Mouse (Mus musculus) hindbrain, embryonic 14.5 days (tissue): Measurements from ENCODE around the gene Gm21973. TPM values are rescaled to one million over a fixed set of nuclear protein-coding genes. Genes with fewer than 3 reads are reported as not detected.

ENCODE experiments used
- ATAC-seq: fragments of 200-750 bp; cut with Nextera tagmentation; 2 replicates; pipeline ENCODE4 v1.8.0; 2017; ENCODE audit warnings: moderate number of reproducible peaks, mild to moderate bottlenecking, moderate TSS enrichment, moderate library complexity; ENCODE audit not compliant: low FRiP score
- DNase-seq: peaks from one replicate; pipeline ENCODE4 v3.0.0-alpha.2; 2015; ENCODE audit warnings: low spot score
- H3K27ac ChIP-seq: fragments of 300-500 bp; sonication (generic); 2 replicates; pipeline ENCODE4 v1.5.1; 2014; ENCODE audit warnings: mild to moderate bottlenecking, moderate library complexity
- H3K27me3 ChIP-seq: fragments of 300-500 bp; sonication (generic); 2 replicates; pipeline ENCODE4 v1.6.1; 2014; ENCODE audit warnings: mild to moderate bottlenecking, low read length, mixed read lengths; ENCODE audit not compliant: control insufficient read depth, insufficient read depth
- H3K36me3 ChIP-seq: fragments of 300-500 bp; sonication (generic); replicated peaks from 2 replicates; pipeline ENCODE4 v1.6.1; 2014; ENCODE audit not compliant: control insufficient read depth, insufficient read depth
- H3K4me1 ChIP-seq: fragments of 300-500 bp; sonication (generic); replicated peaks from 2 replicates; pipeline ENCODE4 v1.6.1; 2014; ENCODE audit warnings: antibody characterized with exemption, low read length, mixed read lengths; ENCODE audit not compliant: control insufficient read depth, insufficient read depth
- H3K4me2 ChIP-seq: fragments of 300-500 bp; sonication (generic); replicated peaks from 2 replicates; pipeline ENCODE4 v1.6.1; 2014; ENCODE audit warnings: mild to moderate bottlenecking, moderate library complexity
- H3K4me3 ChIP-seq: fragments of 300-500 bp; sonication (generic); replicated peaks from 2 replicates; pipeline ENCODE4 v1.5.1; 2014; ENCODE audit warnings: mild to moderate bottlenecking, low read length
- H3K9ac ChIP-seq: fragments of 300-500 bp; sonication (generic); 2 replicates; pipeline ENCODE4 v1.6.1; 2014
- H3K9me3 ChIP-seq: fragments of 300-500 bp; sonication (generic); 2 replicates; pipeline ENCODE4 v1.6.1; 2016; ENCODE audit warnings: low read length; ENCODE audit not compliant: control insufficient read depth
- WGBS: fragments of 180-500 bp; shearing (Covaris S2); extraction: QIAGEN DNeasy Blood & Tissue Kit; methylation state at CpG from one replicate; pipeline ENCODE4 v1.1.7; 2014; 5-methylcytosine and 5-hydroxymethylcytosine counted together
- polyA plus RNA-seq: library from polyadenylated mRNA; unstranded; fragments of >200 nt; fragmentation: Nextera tagmentation; extraction: Ambion mirVana; gene quantifications from 2 replicates; pipeline ENCODE4 v1.2.1, GENCODE M21; 2014

Gm21973 gene
- polyA plus RNA-seq, 1 experiment from 2014 or later: not detected

DNA sequence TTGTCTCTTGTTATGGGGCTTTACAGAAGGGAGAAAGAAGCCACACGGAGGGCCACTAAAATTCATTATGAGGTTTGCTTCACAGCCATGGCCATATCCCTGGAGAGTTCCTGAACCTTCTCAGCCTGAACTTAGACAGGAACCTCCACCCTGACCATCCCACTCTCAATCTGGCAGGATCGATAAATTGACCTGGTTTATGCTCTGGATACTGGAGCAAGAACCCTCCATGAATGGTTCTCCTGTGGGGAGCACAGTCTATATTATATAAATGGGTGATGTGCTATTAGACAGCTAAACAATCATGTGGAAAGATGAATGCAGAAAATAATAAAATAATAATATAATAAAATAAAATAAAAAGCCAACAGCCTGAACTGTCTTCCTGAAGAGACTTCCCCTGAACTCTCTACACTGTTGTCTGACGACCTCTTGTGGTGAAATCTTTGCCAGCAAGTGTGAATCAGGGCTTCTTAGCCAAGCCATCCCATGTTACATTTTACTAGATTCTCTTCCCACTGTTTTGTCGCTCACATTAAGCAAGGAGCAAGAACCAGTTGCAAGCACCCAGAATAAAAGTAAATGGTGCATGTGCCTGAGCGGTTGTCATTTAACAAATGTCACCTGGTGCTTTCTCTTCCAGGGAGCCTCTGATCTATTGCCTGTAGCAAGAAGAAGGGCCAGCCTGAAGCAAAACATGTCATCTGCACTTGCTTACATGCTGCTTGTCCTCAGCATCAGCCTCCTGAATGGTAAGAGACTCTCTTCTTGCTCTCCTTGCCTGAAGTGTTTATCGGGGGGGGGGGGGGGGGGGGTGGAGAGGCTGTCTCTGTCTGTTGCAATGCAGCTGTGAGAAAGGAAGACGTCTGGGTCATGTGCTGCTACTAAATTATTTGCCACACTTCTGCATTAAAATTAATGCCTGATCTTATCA lies 11.4 kb upstream of the Gm21973 start:
- no peaks in the 10 kb centered on the region for H3K27me3 ChIP-seq
- no peaks in the 10 kb centered on the region for H3K9me3 ChIP-seq
- no peak overlapping the region for H3K9ac ChIP-seq
- peak; percentile 69; the same call in 1 of the 2 replicates for ATAC-seq
- H3K4me3 ChIP-seq: no peak overlapping the region
- no peaks in the 10 kb centered on the region for H3K36me3 ChIP-seq
- peak; percentile 81 for DNase-seq
- WGBS: 57% methylated on average over 6 of the region's 7 CpGs
- H3K4me2 ChIP-seq: no peak overlapping the region
- no peaks in the 10 kb centered on the region for H3K4me1 ChIP-seq
- H3K27ac ChIP-seq: no peak overlapping the region

DNA sequence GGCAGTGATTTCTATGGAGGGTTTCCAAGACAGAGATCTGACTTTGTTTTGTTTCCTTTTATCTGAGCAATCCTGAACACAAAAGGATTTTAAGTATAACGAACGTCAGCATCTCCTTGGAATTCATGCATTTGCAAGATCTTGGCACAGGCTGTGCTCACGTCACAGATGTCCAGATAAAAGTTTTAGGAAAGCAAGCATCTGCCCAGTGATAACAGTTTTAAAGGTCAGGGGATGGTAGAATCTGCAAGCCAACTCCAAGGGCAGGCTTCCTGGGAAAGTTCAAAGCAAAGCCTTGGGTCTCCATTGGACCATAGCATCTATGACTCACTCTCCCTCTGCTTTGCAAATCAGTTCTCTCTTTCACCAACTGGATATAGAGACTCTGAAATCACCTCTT lies 5.4 kb downstream of the Gm21973 start:
- H3K4me1 ChIP-seq: no peaks in the 10 kb centered on the region
- no peaks in the 10 kb centered on the region for H3K27me3 ChIP-seq
- no peak overlapping the region for H3K9ac ChIP-seq
- no peak overlapping the region for H3K4me3 ChIP-seq
- no peak for DNase-seq
- no peak for ATAC-seq
- H3K9me3 ChIP-seq: no peaks in the 10 kb centered on the region
- H3K27ac ChIP-seq: no peak overlapping the region
- H3K4me2 ChIP-seq: no peak overlapping the region
- H3K36me3 ChIP-seq: no peaks in the 10 kb centered on the region
- 86% methylated on average over 3 of the region's 3 CpGs for WGBS

DNA sequence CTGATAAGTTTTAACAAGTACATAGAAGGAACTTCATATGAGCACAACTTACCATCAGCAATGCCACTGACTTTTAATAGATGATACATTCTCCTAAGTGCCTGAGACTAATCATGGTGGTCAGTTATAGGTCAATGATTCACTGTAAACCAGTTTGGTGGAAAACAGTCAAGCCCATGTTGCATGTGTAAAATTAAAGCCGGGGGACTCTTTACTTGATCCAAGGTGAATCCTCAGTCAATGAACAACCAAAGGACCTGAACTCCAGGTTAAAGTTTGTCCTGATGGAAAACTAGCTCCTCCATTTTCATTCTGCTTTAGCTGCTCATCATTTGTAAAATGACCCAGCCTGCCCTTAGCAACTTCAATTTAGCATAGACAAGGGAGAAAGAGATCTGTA lies 7.4 kb downstream of the Gm21973 start:
- Histone ChIP-seq H3K4me3 (no peak overlapping the region), H3K27ac (no peak overlapping the region), H3K4me1 (no peaks in the 10 kb centered on the region), H3K4me2 (no peak overlapping the region), H3K36me3 (no peaks in the 10 kb centered on the region), H3K9ac (no peak overlapping the region), H3K27me3 (no peaks in the 10 kb centered on the region), H3K9me3 (no peaks in the 10 kb centered on the region)
- WGBS: 95% methylated on average over 1 of the region's 1 CpGs
- ATAC-seq: no peak
- DNase-seq: no peak

DNA sequence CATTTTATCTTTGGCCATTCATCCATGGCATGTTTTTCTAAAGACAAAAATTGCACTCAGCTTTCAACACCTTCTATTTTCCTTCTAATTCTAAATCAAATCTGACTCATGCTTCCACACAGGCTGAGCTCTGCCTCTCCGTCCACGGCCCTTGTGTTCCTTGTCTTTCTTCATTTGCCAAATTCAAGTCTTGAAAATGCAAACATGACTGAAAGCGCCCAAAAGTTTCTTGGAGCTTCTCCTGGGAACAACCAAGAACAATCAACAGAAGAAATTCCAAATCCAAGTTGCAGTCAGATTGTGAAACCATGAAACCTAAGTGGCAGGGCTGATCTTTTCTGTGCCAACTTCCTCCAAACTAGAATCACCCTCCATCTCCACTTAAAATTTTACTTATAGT lies 13.4 kb downstream of the Gm21973 start:
- ATAC-seq (no peak), DNase-seq (no peak)
- WGBS: 83% methylated on average over 3 of the region's 3 CpGs
- H3K4me1 ChIP-seq: no peaks in the 10 kb centered on the region
- H3K27ac ChIP-seq: no peak overlapping the region
- no peak overlapping the region for H3K9ac ChIP-seq
- H3K27me3 ChIP-seq: no peaks in the 10 kb centered on the region
- no peak overlapping the region for H3K4me2 ChIP-seq
- H3K4me3 ChIP-seq: no peak overlapping the region
- H3K36me3 ChIP-seq: no peaks in the 10 kb centered on the region
- no peaks in the 10 kb centered on the region for H3K9me3 ChIP-seq

DNA sequence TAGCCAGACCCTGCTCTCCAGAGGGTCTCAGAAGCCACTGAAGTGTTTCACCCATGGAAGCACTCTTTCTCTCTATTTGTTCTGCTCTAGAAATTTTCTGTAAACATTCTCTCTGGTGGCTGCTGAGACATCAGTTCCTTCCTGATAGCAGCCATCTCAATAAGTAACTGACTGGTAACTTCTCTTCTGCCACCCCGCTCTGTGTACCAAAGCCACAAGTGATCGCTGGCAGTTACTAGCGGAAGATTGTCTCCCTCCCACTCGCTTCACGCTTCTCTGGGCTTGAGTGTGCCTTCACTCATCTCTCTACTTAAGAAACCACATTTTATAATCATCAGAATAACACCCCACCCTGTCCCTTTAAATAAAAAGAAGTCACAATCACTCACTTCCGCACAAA lies 21.9 kb downstream of the Gm21973 start:
- Histone ChIP-seq H3K36me3 (no peaks in the 10 kb centered on the region), H3K27me3 (no peaks in the 10 kb centered on the region), H3K4me3 (no peak overlapping the region), H3K9ac (no peak overlapping the region), H3K27ac (no peak overlapping the region), H3K4me1 (no peaks in the 10 kb centered on the region), H3K4me2 (no peak overlapping the region), H3K9me3 (no peaks in the 10 kb centered on the region)
- 90% methylated on average over 6 of the region's 6 CpGs for WGBS
- no peak for DNase-seq
- no peak for ATAC-seq

DNA sequence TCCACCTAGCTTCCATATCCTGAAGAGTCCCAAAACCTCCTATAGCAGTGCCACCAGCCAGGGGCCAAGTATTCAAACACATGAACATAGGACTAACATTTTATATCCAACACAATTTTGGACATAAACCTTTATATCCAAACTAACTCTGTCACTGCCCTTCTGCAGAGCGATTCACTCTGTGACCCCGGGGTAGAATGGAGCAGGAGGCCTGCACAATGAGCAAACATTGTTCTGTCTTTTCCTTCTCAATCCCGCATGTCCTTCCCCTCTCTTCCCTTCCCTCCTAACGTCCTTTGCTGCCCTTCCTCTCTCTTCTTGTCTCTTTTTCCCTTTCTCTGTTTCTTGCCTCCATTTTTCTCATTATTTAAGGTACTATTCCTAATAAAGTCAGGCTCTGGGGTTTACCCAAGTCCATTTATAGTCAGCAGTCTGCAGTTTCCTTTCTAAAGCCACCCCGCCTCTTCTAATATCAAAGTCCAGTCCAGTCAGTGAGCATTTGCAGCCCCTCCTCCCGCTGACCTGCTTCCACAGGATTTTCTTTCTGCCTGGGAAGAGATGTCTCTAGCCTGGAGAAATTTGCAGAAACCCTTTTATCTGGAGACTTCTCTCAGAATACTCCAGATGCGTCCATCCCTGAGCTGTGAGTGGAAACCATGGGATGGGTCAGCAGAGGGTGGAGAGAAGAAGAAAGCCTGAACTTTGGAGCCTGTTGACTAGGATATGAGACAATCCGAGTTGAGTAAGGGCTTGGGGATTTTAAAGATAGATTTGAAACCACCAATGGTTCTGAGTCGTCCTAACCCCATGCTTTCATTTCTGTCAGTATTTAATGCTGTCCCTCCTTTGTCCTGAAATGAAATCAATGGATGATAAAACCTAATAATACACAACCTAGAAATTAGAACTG lies 33.1 kb downstream of the Gm21973 start, which contains the start of gene Agxt2:
Gene Agxt2, plus strand, starts transcription at position 494 of the 910 bp plus-strand sequence.
- no peaks in the 10 kb centered on the region for H3K27me3 ChIP-seq
- 80% methylated on average over 9 of the region's 9 CpGs for WGBS
- no peak within 1 kb of the TSS for H3K4me2 ChIP-seq
- no peaks in the 10 kb centered on the region for H3K9me3 ChIP-seq
- DNase-seq: no peak
- H3K36me3 ChIP-seq: no peaks in the 10 kb centered on the region
- no peak within 1 kb of the TSS for H3K9ac ChIP-seq
- no peak within 1 kb of the TSS for H3K4me3 ChIP-seq
- no peak within 1 kb of the TSS for H3K27ac ChIP-seq
- no peaks in the 10 kb centered on the region for H3K4me1 ChIP-seq
- no peak for ATAC-seq

DNA sequence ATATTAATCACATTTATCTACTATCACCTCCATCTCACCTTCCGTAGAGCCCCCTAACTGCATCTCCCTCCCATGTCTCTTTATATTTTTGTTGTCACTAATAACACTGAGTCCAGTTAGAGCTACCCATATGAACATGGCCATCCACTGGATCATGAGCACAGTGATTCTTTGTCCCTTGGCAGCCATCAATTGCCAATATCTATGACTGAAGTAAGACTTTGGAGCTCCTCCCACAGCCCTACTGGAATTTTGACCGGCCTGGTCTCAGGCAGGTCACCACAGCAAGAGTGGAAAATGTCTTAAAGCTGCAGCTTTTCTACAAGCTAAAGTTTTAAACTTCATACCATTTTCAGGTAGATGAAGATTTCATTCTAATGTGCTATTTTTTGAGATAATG lies 41.2 kb downstream of the Gm21973 start:
- H3K4me2 ChIP-seq: no peak overlapping the region
- no peaks in the 10 kb centered on the region for H3K9me3 ChIP-seq
- H3K36me3 ChIP-seq: no peaks in the 10 kb centered on the region
- no peak overlapping the region for H3K4me3 ChIP-seq
- H3K27me3 ChIP-seq: no peaks in the 10 kb centered on the region
- H3K9ac ChIP-seq: no peak overlapping the region
- no peak for DNase-seq
- ATAC-seq: no peak
- H3K27ac ChIP-seq: no peak overlapping the region
- WGBS: 94% methylated on average over 2 of the region's 2 CpGs
- H3K4me1 ChIP-seq: no peaks in the 10 kb centered on the region

DNA sequence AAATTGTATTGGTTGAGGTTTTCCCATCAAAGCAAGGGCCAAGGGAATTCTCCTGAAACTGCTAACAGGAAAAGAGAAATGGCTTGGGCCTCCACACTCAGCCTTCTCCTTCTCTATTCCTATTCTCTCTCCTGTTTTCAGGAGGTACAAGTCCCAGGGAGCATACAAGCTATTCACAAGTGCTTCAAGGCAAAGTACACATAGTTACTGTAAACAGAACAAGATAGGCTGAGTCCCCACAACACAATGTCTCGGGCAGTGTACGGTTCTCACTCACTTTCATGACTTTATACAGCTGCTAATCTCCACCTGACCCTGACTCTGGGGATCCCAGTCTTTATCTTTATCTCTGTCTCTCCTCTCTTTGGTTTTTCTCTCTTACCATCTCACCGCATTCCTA lies 50.2 kb downstream of the Gm21973 start:
- H3K9ac ChIP-seq: no peak overlapping the region
- WGBS: 90% methylated on average over 3 of the region's 3 CpGs
- DNase-seq: no peak
- ATAC-seq: no peak
- no peak overlapping the region for H3K4me2 ChIP-seq
- no peaks in the 10 kb centered on the region for H3K27me3 ChIP-seq
- no peak overlapping the region for H3K27ac ChIP-seq
- H3K9me3 ChIP-seq: no peaks in the 10 kb centered on the region
- no peak overlapping the region for H3K4me3 ChIP-seq
- H3K36me3 ChIP-seq: no peaks in the 10 kb centered on the region
- H3K4me1 ChIP-seq: no peaks in the 10 kb centered on the region

DNA sequence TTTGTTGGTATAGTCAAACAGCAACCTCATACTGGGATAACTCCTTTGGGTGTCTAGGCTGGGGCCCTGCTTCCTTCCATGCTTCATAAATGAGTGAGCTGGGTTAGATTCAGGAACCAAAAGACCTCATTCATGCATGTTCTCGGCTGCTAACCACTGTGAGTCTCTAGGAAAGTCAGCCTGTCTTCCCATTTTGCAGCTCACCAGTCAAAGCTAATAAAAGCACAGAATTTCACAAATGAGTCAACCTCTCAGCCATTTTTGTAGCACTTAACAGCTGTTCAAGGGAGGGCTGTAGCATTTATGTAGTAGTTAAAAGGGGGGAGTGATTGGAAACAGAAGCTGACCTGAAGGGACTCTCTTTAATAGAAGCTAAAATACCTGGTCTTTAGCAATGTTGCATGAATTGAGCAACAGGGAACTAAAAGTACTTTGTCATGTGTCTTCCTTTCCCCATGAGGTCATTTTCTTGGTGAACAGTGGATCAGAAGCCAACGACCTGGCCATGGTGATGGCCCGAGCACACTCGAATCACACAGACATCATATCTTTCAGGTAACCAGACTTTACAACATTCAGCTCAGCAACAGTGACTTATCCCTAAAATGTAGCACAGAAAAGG lies 53.3 kb downstream of the Gm21973 start:
- no peaks in the 10 kb centered on the region for H3K27me3 ChIP-seq
- no peak overlapping the region for H3K4me2 ChIP-seq
- no peak for ATAC-seq
- no peak overlapping the region for H3K9ac ChIP-seq
- no peaks in the 10 kb centered on the region for H3K36me3 ChIP-seq
- no peaks in the 10 kb centered on the region for H3K4me1 ChIP-seq
- no peak overlapping the region for H3K27ac ChIP-seq
- DNase-seq: no peak
- H3K4me3 ChIP-seq: no peak overlapping the region
- H3K9me3 ChIP-seq: no peaks in the 10 kb centered on the region
- WGBS: 86% methylated on average over 4 of the region's 4 CpGs
